Mouse (Mus musculus): ENCODE results near the gene Apol7b.

Apol7b gene

GRCm38 (mm10) chr15:77384340-77385030, 62.8 kb downstream of the Apol7b start:
- DNase-seq (ENCODE audit: extremely low spot score): no peak

GRCm38 (mm10) chr15:77382880-77383279, 64.4 kb downstream of the Apol7b start:
- DNase-seq (ENCODE audit: extremely low spot score): no peak

GRCm38 (mm10) chr15:77382271-77382850, 64.9 kb downstream of the Apol7b start:
- DNase-seq (ENCODE audit: extremely low spot score): no peak

- no peak for DNase-seq (ENCODE audit: extremely low spot score)
Observed at GRCm38 (mm10) chr15:77381481-77381880, 65.8 kb downstream of the Apol7b start.

GRCm38 (mm10) chr15:77379921-77380320, 67.4 kb downstream of the Apol7b start:
- DNase-seq (ENCODE audit: extremely low spot score): no peak

GRCm38 (mm10) chr15:77377419-77377818, 69.9 kb downstream of the Apol7b start:
- DNase-seq (ENCODE audit: extremely low spot score): no peak

- DNase-seq (ENCODE audit: extremely low spot score): no peak
Observed at GRCm38 (mm10) chr15:77376920-77377319, 70.4 kb downstream of the Apol7b start.

Measured in embryo, embryonic 9.5 days (tissue).